Mouse (Mus musculus): ENCODE data around the gene Metap2.

DNA sequence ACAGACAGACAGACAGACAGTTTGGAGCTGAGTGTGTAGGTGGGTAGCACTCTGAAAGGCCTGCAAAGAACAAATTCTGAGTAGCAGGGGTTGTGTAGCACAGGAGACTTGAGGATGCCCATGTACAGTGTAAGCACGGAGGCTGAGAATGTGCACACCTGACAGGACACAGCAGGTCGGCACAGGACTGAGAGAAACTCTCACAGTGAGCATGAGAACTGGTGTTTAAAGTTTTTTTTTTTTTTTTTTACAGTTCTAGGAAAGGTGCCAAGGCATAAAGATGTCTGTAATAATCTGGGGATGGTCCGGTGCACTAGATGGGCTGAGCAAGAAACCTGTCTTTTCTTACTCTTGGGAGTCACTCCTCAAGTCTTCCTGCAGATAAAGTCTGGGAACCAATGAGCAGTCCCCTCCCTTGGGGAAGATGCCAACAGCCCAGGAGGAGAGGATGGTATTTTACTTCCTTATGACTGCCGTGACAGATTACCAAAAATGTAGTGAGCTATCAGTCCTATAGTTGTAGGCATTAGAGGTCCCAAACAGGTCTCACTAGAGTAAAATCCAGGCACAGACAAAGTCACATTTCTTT lies 33.4 kb upstream of the Metap2 start:
- no peak for TF ChIP-seq CTCF (IDR thresholded peaks at IDR 0.05; ENCODE audit: low read depth)
- no peak for TF ChIP-seq EP300 (optimal IDR thresholded peaks at IDR 0.05)

Measured in stomach, postnatal 0 days (tissue).